Mouse (Mus musculus): ENCODE measurements around the gene Gm17067. TPM values are rescaled to one million over a fixed set of nuclear protein-coding genes. Genes with fewer than 3 reads are reported as not detected.
"Not testable (repeated sequence)": the region's sequence is repeated elsewhere in the genome, so short reads cannot be mapped to it uniquely, and the experiment has no call there.

The Gm17067 gene
- polyA plus RNA-seq (2015; fragmentation: Nextera tagmentation; extraction: Ambion mirVana), result not detected in 2 replicates

- not testable (repeated sequence) for H3K9ac ChIP-seq; H3K4me2 ChIP-seq; H3K27me3 ChIP-seq; H3K4me3 ChIP-seq; H3K36me3 ChIP-seq; H3K4me1 ChIP-seq (replicated peaks); ATAC-seq (ENCODE audit: low FRiP score); H3K27ac ChIP-seq
- 0 out of 2 replicates have a peak, but pooled peaks cover 22% of the 10 kb centered on the region for H3K9me3 ChIP-seq
- 87% methylated on average over 4 of the region's 4 CpGs for WGBS
Measured at GRCm38 (mm10) chr7:42726917-42727316, at the start of gene Gm17067. TSS of gene Gm17067 (minus strand) at chr7:42727017.

DNA sequence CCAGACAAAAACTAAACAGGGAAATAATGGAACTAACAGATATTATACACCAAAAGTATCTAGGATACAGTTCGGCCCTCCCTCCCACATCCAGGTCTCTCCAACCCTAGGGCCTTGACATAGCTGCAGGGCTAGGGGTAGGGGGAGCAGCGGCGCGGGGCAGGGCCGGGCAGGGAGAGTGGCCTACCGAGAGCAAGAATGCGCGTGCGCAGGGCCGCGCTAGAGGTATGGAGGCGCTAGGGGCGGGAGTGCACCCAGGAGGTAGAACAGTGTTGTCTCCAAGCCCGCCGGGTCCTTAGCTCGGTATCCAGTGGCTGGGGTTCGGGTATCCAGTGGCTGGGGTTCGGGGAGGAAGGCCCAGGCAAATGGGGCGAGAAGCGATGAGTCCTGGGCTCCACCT lies 23.0 kb upstream of the Gm17067 start:
- no peaks in the 10 kb centered on the region for H3K27me3 ChIP-seq
- no peak overlapping the region for H3K4me2 ChIP-seq
- no peak overlapping the region for H3K27ac ChIP-seq
- H3K4me3 ChIP-seq, result no peak overlapping the region
- peaks cover 8% of the 10 kb centered on the region; the same call in 1 of the 2 replicates for H3K9me3 ChIP-seq
- no peak for ATAC-seq (ENCODE audit: low FRiP score)
- no peaks in the 10 kb centered on the region for H3K4me1 ChIP-seq (replicated peaks)
- 38% methylated on average over 20 of the region's 20 CpGs for WGBS
- H3K9ac ChIP-seq, result no peak overlapping the region
- no peaks in the 10 kb centered on the region for H3K36me3 ChIP-seq

- 84% methylated on average over 10 of the region's 10 CpGs for WGBS
- no peak overlapping the region for H3K27ac ChIP-seq
- H3K27me3 ChIP-seq, result no peaks in the 10 kb centered on the region
- no peaks in the 10 kb centered on the region for H3K4me1 ChIP-seq (replicated peaks)
- no peak overlapping the region for H3K9ac ChIP-seq
- peaks cover 22% of the 10 kb centered on the region for H3K9me3 ChIP-seq
- ATAC-seq (ENCODE audit: low FRiP score), result no peak
- no peak overlapping the region for H3K4me3 ChIP-seq
- no peaks in the 10 kb centered on the region for H3K36me3 ChIP-seq
- no peak overlapping the region for H3K4me2 ChIP-seq
Measured at GRCm38 (mm10) chr7:42738536-42739210, 11.9 kb upstream of the Gm17067 start.

DNA sequence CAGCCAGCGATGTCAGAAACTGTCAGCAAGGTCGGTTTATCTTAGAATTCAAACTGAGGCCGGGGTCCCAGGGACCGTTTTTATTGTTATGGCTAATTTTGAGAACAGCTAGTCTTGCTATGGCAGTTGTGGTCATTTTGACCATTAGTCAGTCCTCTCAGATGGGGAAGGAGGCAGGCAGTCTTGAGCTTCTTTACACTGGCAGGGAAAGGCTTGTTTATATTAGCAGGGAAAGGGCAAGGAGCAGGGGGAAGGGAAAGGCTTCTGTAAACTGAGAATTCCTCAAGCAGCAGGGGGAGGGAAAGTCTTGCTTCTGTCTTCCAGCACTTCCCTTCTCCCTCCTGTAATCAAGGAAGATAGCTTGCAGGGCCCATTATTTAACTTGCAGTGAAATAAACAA lies 33.6 kb downstream of the Gm17067 start:
- H3K9ac ChIP-seq, result peak overlapping the region; percentile 75
- H3K4me3 ChIP-seq, result peak overlapping the region; percentile 53
- not testable (repeated sequence) for H3K36me3 ChIP-seq; H3K4me1 ChIP-seq (replicated peaks); H3K9me3 ChIP-seq; H3K27me3 ChIP-seq
- peak overlapping the region; percentile 71 for H3K27ac ChIP-seq
- peak overlapping the region; percentile 48 for H3K4me2 ChIP-seq
- WGBS, result 3% methylated on average over 4 of the region's 4 CpGs
- ATAC-seq (ENCODE audit: low FRiP score), result peak; percentile 10; the same call in 1 of the 2 replicates

DNA sequence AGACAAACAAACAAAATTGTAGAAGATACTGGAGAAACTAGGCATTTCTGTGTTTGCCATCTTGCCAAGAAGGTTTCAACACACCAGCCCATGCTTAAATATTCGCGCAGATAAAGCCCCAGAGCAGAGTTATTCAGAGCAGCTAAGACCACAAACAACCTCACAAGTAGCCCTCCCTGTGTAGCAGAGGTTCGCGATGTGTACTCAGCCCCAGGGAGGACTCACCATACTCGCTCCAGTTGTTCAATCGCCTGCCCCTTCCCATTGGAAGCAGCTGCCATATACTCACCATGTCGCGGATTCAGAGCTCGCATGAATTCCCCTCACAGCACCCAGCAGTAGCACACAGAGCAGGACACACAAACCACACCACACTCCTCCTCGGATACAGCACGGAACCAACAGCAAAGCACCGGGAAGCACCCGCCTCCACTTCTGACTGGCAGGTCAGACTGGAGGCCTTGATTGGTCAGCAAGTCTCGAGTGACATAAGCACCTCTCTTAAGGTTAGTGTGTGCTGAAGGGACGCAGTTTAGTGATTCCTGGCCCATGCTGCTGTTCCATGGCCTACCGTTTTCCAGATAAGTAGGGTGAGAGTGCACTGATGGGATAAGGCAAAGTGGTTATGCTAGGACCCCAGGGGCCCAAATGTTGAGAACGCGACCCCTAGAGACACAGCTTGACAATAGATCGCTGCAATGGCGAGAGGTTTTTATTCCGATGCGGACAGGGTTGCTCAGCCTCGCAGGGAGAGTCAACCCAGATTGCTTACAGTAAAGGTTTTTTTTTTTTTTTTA lies 34.3 kb downstream of the Gm17067 start, which contains the start of gene Zfp975:
Gene Zfp975, minus strand, starts transcription at position 381 of the 797 bp plus-strand sequence.
- H3K4me2 ChIP-seq, result peak within 1 kb of the TSS; percentile 48
- peak within 1 kb of the TSS; percentile 75 for H3K9ac ChIP-seq
- H3K4me3 ChIP-seq, result peak within 1 kb of the TSS; percentile 53
- ATAC-seq (ENCODE audit: low FRiP score), result peak; percentile 99
- H3K36me3 ChIP-seq; H3K9me3 ChIP-seq; H3K4me1 ChIP-seq (replicated peaks); H3K27me3 ChIP-seq: not testable (repeated sequence)
- whole genome bisulfite sequencing, result 1% methylated on average over 23 of the region's 23 CpGs
- H3K27ac ChIP-seq, result peak within 1 kb of the TSS; percentile 71

DNA sequence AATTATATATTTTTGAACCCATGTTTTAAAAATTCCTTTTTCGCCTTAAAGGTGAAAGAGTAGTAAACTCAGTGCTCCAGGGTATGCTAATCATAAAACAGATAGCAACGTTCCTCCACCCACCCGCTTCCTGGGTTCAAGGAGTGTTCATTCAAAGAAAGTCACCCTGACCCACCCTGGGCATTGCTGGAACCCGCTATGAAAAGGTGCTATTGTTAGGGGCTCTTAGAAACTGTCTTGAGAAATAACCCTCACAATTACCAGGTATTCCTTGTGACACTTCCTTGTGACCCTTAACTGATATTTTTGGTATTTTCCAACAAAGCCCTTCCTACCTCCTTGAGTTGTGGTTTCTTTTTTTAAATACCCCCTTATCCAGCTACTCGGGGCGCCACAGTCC lies 46.7 kb downstream of the Gm17067 start:
- H3K9ac ChIP-seq; H3K4me3 ChIP-seq; H3K4me1 ChIP-seq (replicated peaks); H3K27ac ChIP-seq; H3K27me3 ChIP-seq; ATAC-seq (ENCODE audit: low FRiP score); H3K36me3 ChIP-seq; H3K4me2 ChIP-seq: not testable (repeated sequence)
- WGBS, result 90% methylated on average over 6 of the region's 6 CpGs
- peaks cover 28% of the 10 kb centered on the region for H3K9me3 ChIP-seq

GRCm38 (mm10) chr7:42679646-42680045 lies 47.2 kb downstream of the Gm17067 start:
- not testable (repeated sequence) for H3K9ac ChIP-seq; H3K4me3 ChIP-seq; H3K4me2 ChIP-seq; ATAC-seq (ENCODE audit: low FRiP score); H3K27ac ChIP-seq; H3K27me3 ChIP-seq; H3K36me3 ChIP-seq; H3K4me1 ChIP-seq (replicated peaks)
- H3K9me3 ChIP-seq, result peaks cover 28% of the 10 kb centered on the region

- H3K27me3 ChIP-seq; H3K4me2 ChIP-seq; H3K4me1 ChIP-seq (replicated peaks); H3K27ac ChIP-seq; ATAC-seq (ENCODE audit: low FRiP score); H3K4me3 ChIP-seq; H3K9ac ChIP-seq: not testable (repeated sequence)
- H3K9me3 ChIP-seq, result peaks cover 42% of the 10 kb centered on the region
- peaks cover 41% of the 10 kb centered on the region for H3K36me3 ChIP-seq
- 65% methylated on average over 5 of the region's 5 CpGs for WGBS
Measured at GRCm38 (mm10) chr7:42660140-42660539, 66.7 kb downstream of the Gm17067 start.

Other genes starting within 250 kb of the Gm17067 start
- gene Zfp141, start 221.3 kb downstream of the Gm17067 start, polyA plus RNA-seq (2015; fragmentation: Nextera tagmentation; extraction: Ambion mirVana), result 13.6 and 14.0 TPM in 2 replicates
- not detected in 2 replicates for gene Gm21028, start 148.4 kb downstream of the Gm17067 start, polyA plus RNA-seq (2015; fragmentation: Nextera tagmentation; extraction: Ambion mirVana)
- 1.7 and 1.8 TPM in 2 replicates for gene Zfp977, start 134.5 kb downstream of the Gm17067 start, polyA plus RNA-seq (2015; fragmentation: Nextera tagmentation; extraction: Ambion mirVana)
- 2.4 and 2.5 TPM in 2 replicates for gene Zfp976, start 84.4 kb downstream of the Gm17067 start, polyA plus RNA-seq (2015; fragmentation: Nextera tagmentation; extraction: Ambion mirVana)
- gene Zfp975, start 34.3 kb downstream of the Gm17067 start, polyA plus RNA-seq (2015; fragmentation: Nextera tagmentation; extraction: Ambion mirVana), result 6.2 and 6.4 TPM in 2 replicates
- not detected in 2 replicates for gene Vmn2r62, start 66.5 kb upstream of the Gm17067 start, polyA plus RNA-seq (2015; fragmentation: Nextera tagmentation; extraction: Ambion mirVana)
- gene Gm2381, start 140.2 kb upstream of the Gm17067 start, polyA plus RNA-seq (2015; fragmentation: Nextera tagmentation; extraction: Ambion mirVana), result not detected in 2 replicates
- not detected in 2 replicates for gene Vmn2r63, start 206.8 kb upstream of the Gm17067 start, polyA plus RNA-seq (2015; fragmentation: Nextera tagmentation; extraction: Ambion mirVana)

All from hindbrain, embryonic 13.5 days (tissue).